Mouse (Mus musculus): ENCODE data around the gene Kdm3a. TPM values are rescaled to one million over a fixed set of nuclear protein-coding genes. Genes with fewer than 3 reads are reported as not detected.

Kdm3a gene
- total RNA-seq (2021) = 10 to 100 TPM; 38.3 to 42.9 TPM
- long read RNA-seq, experiment 1, full-length matches to known transcripts = 4 of 17 reads
- long read RNA-seq, experiment 1, partial matches to known transcripts = 5 of 17 reads
- long read RNA-seq, experiment 1, other reads (novel, unspliced or antisense) = 8 of 17 reads
- long read RNA-seq, experiment 2, full-length matches to known transcripts = 6 of 15 reads
- long read RNA-seq, experiment 2, partial matches to known transcripts = 2 of 15 reads
- long read RNA-seq, experiment 2, other reads (novel, unspliced or antisense) = 7 of 15 reads

- peak; percentile 98 for DNase-seq
Measured at GRCm38 (mm10) chr6:71632829-71633662, at the start of gene Kdm3a. TSS of gene Kdm3a (minus strand) at chr6:71632990.

GRCm38 (mm10) chr6:71678891-71679290 is 46.1 kb upstream of the Kdm3a start:
- no peak for DNase-seq

GRCm38 (mm10) chr6:71673166-71673565 is 40.4 kb upstream of the Kdm3a start:
- DNase-seq = peak; percentile 59

GRCm38 (mm10) chr6:71664511-71664910 is 31.7 kb upstream of the Kdm3a start:
- no peak for DNase-seq

- DNase-seq = no peak
Measured at GRCm38 (mm10) chr6:71658290-71658689, 25.5 kb upstream of the Kdm3a start.

- DNase-seq = peak; percentile 23
Measured at GRCm38 (mm10) chr6:71655835-71656234, 23.0 kb upstream of the Kdm3a start.

- no peak for DNase-seq
Measured at GRCm38 (mm10) chr6:71651868-71652267, 19.1 kb upstream of the Kdm3a start.

- no peak for DNase-seq
Measured at GRCm38 (mm10) chr6:71632486-71632828, 333 bp downstream of the Kdm3a start.

- peak; percentile 68 for DNase-seq
Measured at GRCm38 (mm10) chr6:71631706-71632461, 906 bp downstream of the Kdm3a start.

- DNase-seq = no peak
Measured at GRCm38 (mm10) chr6:71631196-71631595, 1.6 kb downstream of the Kdm3a start.

GRCm38 (mm10) chr6:71627325-71627724 is 5.5 kb downstream of the Kdm3a start:
- no peak for DNase-seq

- no peak for DNase-seq
Measured at GRCm38 (mm10) chr6:71625984-71626383, 6.8 kb downstream of the Kdm3a start.

GRCm38 (mm10) chr6:71624723-71625122 is 8.1 kb downstream of the Kdm3a start:
- DNase-seq = no peak

- peak; percentile 70 for DNase-seq
Measured at GRCm38 (mm10) chr6:71621981-71622380, 10.8 kb downstream of the Kdm3a start.

GRCm38 (mm10) chr6:71621551-71621950 is 11.2 kb downstream of the Kdm3a start:
- DNase-seq = peak; percentile 22

GRCm38 (mm10) chr6:71616959-71617358 is 15.8 kb downstream of the Kdm3a start:
- peak; percentile 48 for DNase-seq

GRCm38 (mm10) chr6:71613225-71613624 is 19.6 kb downstream of the Kdm3a start:
- no peak for DNase-seq

- DNase-seq = no peak
Measured at GRCm38 (mm10) chr6:71609968-71610367, 22.8 kb downstream of the Kdm3a start.

GRCm38 (mm10) chr6:71608994-71609393 is 23.8 kb downstream of the Kdm3a start:
- no peak for DNase-seq

GRCm38 (mm10) chr6:71607756-71608155 is 25.0 kb downstream of the Kdm3a start:
- DNase-seq = no peak

GRCm38 (mm10) chr6:71590154-71590553 is 42.6 kb downstream of the Kdm3a start:
- no peak for DNase-seq

- no peak for DNase-seq
Measured at GRCm38 (mm10) chr6:71589401-71589800, 43.4 kb downstream of the Kdm3a start.

- no peak for DNase-seq
Measured at GRCm38 (mm10) chr6:71583198-71583597, 49.6 kb downstream of the Kdm3a start.
